Mouse (Mus musculus): ENCODE measurements at regions not wholly inside any gene's neighbourhood (a gene's known extent, or its start where the extent isn't known, plus 50 kb on each side); places are given as distances from the start of the nearest gene placed in this dataset.

GRCm38 (mm10) chr11:64134571-64135307 is 55.5 kb upstream of the Cox10 start:
- TF ChIP-seq GATA2 (IDR thresholded peaks at IDR 0.05; ENCODE audit: borderline replicate concordance, low read depth, low read length) (no peak), CTCF (IDR thresholded peaks at IDR 0.05; ENCODE audit: low read depth, low read length) (no peak), POLR2AphosphoS5 (IDR thresholded peaks at IDR 0.05; ENCODE audit: insufficient replicate concordance, low read depth, low read length) (no peak), TAL1 (conservative IDR thresholded peaks at IDR 0.05; ENCODE audit: low read depth, low read length) (no peak), GATA1 (IDR thresholded peaks at IDR 0.05; ENCODE audit: borderline replicate concordance, low read length) (no peak)

All from G1E (cell line).